Mouse (Mus musculus): ENCODE results near the gene Zbp1. TPM values are rescaled to one million over a fixed set of nuclear protein-coding genes. Genes with fewer than 3 reads are reported as not detected.

Gene Zbp1
- polyA plus RNA-seq, 1 experiment from 2014 or later: 4.9 TPM

DNA sequence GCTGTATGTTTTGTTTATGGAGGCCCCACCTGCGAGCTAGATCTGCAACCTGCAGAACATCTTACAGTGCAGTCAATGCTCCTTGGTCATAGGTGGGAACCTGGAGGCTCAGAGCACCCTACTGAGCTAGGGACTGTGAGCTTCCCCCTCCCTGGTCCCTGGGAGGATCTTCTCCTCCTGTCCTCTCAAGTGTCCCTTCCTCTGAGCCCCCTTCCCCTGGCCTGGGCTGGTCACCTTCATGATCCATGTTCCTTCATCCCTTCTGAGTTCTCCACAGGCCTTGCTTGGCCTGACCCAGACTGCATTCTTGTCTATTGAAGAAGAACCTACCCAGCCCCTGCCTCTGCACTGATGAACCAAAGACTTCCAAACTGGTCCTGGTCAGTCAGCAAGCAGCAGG, 44.2 kb downstream of the Zbp1 start:
- Histone ChIP-seq H3K9me3 (ENCODE audit: low read length) (0 out of 2 replicates have a peak, but pooled peaks cover 7% of the 10 kb centered on the region), H3K4me3 (ENCODE audit: low read depth, low read length) (no peak overlapping the region), H3K27ac (ENCODE audit: low read depth) (no peak overlapping the region), H3K9ac (replicated peaks) (no peak overlapping the region), H3K4me2 (ENCODE audit: low read depth, low read length) (no peak overlapping the region), H3K36me3 (replicated peaks; ENCODE audit: insufficient read depth, low read length) (no peaks in the 10 kb centered on the region), H3K4me1 (ENCODE audit: insufficient read depth) (peaks cover 33% of the 10 kb centered on the region), H3K27me3 (ENCODE audit: insufficient read depth, low read length) (0 out of 2 replicates have a peak, but pooled peaks cover 3% of the 10 kb centered on the region)
- DNase-seq: peak; percentile 11
- no peak for ATAC-seq
- WGBS (ENCODE audit: insufficient replicate concordance): 50% methylated on average over 1 of the region's 1 CpGs
- TF ChIP-seq CTCF (IDR thresholded peaks at IDR 0.05; ENCODE audit: low read depth) (no peak), EP300 (IDR thresholded peaks at IDR 0.05; ENCODE audit: low read depth) (no peak)

DNA sequence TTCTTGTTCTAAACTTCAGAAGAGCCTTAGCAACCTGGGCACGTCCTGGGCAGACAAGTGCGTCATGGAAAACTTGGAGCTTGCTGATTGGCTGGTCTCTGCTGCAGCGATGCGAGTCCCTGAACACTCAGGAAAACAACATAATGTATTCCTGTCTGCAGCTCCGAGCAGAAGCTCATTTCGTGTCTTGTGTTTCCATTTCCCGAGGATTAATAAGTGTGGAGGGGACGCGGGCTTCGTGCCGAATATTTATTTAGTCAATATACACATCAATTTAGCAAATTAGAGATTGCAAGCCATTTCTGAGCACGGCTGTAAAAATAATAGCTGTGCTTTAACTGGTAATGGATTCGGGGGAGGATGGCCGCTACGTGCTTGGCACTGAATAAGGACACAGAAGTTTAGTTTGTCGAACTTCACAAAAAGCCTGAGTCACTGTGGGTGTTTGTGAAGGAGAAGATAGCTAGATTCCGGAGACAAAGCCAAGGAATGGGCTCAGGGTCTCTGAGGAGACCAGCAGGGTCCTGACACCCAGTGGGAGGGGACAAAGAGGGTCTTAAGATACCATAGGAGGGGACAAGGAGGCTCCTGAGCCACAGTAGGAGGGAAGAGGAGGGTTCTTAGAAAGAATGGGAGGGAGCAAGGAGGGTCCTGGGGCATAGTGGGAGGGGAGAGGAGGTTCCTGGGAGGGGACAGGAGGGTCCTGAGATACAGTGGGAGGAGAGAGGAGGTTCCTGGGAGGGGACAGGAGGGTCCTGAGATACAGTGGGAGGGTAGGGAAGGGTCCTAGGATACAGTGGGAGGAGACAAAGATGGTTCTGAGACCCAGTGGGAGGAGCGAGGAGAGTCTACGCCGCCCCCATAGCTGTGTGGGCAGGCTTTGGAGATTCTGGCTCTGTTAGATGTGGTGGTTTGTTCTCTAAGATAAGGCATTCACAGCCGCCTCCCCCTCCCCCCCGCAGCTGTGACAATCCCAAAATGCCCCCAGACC, 44.9 kb downstream of the Zbp1 start:
- DNase-seq: peak; percentile 36
- TF ChIP-seq EP300 (IDR thresholded peaks at IDR 0.05; ENCODE audit: low read depth) (no peak), CTCF (IDR thresholded peaks at IDR 0.05; ENCODE audit: low read depth) (no peak)
- peak overlapping the region; percentile 62 for H3K4me2 ChIP-seq (ENCODE audit: low read depth, low read length)
- H3K9ac ChIP-seq (replicated peaks): peak overlapping the region; percentile 34; the same call in 1 of the 2 replicates
- peak; percentile 47 for ATAC-seq
- H3K4me3 ChIP-seq (ENCODE audit: low read depth, low read length): no peak overlapping the region
- H3K4me1 ChIP-seq (ENCODE audit: insufficient read depth): peaks cover 33% of the 10 kb centered on the region
- 14% methylated on average over 21 of the region's 22 CpGs for WGBS (ENCODE audit: insufficient replicate concordance)
- H3K27me3 ChIP-seq (ENCODE audit: insufficient read depth, low read length): 0 out of 2 replicates have a peak, but pooled peaks cover 3% of the 10 kb centered on the region
- peak overlapping the region; percentile 82 for H3K27ac ChIP-seq (ENCODE audit: low read depth)
- H3K36me3 ChIP-seq (replicated peaks; ENCODE audit: insufficient read depth, low read length): no peaks in the 10 kb centered on the region
- H3K9me3 ChIP-seq (ENCODE audit: low read length): 0 out of 2 replicates have a peak, but pooled peaks cover 7% of the 10 kb centered on the region

DNA sequence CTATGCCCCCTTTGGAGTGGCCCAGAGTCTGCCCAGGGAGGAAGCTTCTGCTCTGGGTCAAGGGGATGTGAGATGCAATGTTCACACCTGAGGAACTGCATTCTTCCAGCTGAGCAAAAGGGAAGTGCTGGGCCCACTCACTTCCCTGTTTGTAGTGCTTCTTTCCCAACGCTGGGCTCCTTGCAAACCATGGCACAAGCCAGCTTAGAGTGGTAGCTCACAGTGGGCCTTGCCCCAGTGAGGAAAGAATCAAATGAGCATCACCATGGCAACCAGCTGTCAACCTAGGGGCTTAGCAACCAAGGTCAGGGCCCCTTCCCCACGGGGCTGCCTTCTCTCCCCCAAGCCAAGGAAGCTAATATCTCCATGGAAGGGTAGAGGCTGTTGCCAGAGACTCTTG, 45.7 kb downstream of the Zbp1 start:
- H3K27ac ChIP-seq (ENCODE audit: low read depth): peak overlapping the region; percentile 82
- H3K9ac ChIP-seq (replicated peaks): no peak overlapping the region
- no peaks in the 10 kb centered on the region for H3K36me3 ChIP-seq (replicated peaks; ENCODE audit: insufficient read depth, low read length)
- H3K4me3 ChIP-seq (ENCODE audit: low read depth, low read length): no peak overlapping the region
- H3K4me2 ChIP-seq (ENCODE audit: low read depth, low read length): peak overlapping the region; percentile 62; the same call in 1 of the 2 replicates
- TF ChIP-seq EP300 (IDR thresholded peaks at IDR 0.05; ENCODE audit: low read depth) (no peak), CTCF (IDR thresholded peaks at IDR 0.05; ENCODE audit: low read depth) (no peak)
- no peak for ATAC-seq
- peak; percentile 40 for DNase-seq
- WGBS (ENCODE audit: insufficient replicate concordance): 22% methylated on average over 2 of the region's 2 CpGs
- 0 out of 2 replicates have a peak, but pooled peaks cover 7% of the 10 kb centered on the region for H3K9me3 ChIP-seq (ENCODE audit: low read length)
- peaks cover 33% of the 10 kb centered on the region for H3K4me1 ChIP-seq (ENCODE audit: insufficient read depth)
- H3K27me3 ChIP-seq (ENCODE audit: insufficient read depth, low read length): 0 out of 2 replicates have a peak, but pooled peaks cover 3% of the 10 kb centered on the region

DNA sequence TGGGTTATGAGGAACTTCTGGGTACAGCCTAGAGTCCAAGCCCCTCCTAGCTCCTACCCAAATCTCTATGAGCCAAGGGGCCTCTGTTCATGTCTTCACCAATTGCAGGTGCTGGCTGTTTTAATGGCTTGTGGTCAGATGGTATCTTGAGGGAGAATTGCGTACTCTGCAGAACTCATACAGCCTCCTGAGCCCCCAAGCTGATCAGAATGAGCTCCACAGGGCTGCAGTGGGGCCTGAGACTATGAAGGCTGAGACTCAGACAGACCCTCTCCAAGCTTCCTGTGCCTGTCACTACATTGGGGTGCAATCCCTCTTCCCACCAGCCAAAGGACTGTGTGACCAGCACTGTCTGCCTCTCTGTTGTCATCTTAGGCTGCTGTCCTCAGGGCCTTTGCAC, 46.3 kb downstream of the Zbp1 start:
- H3K27ac ChIP-seq (ENCODE audit: low read depth): no peak overlapping the region

DNA sequence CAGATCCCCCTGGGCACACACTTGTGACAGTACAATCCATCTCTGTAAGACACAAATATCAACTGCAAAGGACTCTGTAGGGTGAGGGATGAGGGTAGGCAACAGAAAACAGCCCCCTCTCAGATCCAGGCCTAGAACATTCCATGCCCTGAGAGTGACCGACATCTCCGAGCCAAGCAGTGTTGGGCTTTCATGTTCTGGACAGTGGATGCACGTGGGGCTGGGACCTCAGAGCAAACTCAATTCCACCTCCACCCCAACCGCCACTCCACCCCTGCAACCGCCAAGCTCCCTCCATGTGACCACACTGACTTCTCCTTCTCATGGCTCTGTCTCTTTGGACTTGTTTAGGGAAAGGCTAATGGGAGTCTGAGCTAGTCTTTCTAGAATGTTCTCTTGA, 46.8 kb downstream of the Zbp1 start:
- ATAC-seq (no peak), DNase-seq (peak; percentile 20)
- 0 out of 2 replicates have a peak, but pooled peaks cover 3% of the 10 kb centered on the region for H3K27me3 ChIP-seq (ENCODE audit: insufficient read depth, low read length)
- no peak overlapping the region for H3K9ac ChIP-seq (replicated peaks)
- H3K36me3 ChIP-seq (replicated peaks; ENCODE audit: insufficient read depth, low read length): no peaks in the 10 kb centered on the region
- peaks cover 33% of the 10 kb centered on the region for H3K4me1 ChIP-seq (ENCODE audit: insufficient read depth)
- WGBS (ENCODE audit: insufficient replicate concordance): 47% methylated on average over 5 of the region's 5 CpGs
- TF ChIP-seq CTCF (IDR thresholded peaks at IDR 0.05; ENCODE audit: low read depth) (no peak), EP300 (IDR thresholded peaks at IDR 0.05; ENCODE audit: low read depth) (no peak)
- no peak overlapping the region for H3K4me2 ChIP-seq (ENCODE audit: low read depth, low read length)
- H3K4me3 ChIP-seq (ENCODE audit: low read depth, low read length): no peak overlapping the region
- 0 out of 2 replicates have a peak, but pooled peaks cover 7% of the 10 kb centered on the region for H3K9me3 ChIP-seq (ENCODE audit: low read length)
- H3K27ac ChIP-seq (ENCODE audit: low read depth): no peak overlapping the region

More for the DNA sequence above, 46.3 kb downstream of the Zbp1 start:
- Histone ChIP-seq H3K36me3 (replicated peaks; ENCODE audit: insufficient read depth, low read length) (no peaks in the 10 kb centered on the region), H3K9me3 (ENCODE audit: low read length) (0 out of 2 replicates have a peak, but pooled peaks cover 7% of the 10 kb centered on the region), H3K9ac (replicated peaks) (no peak overlapping the region), H3K4me3 (ENCODE audit: low read depth, low read length) (no peak overlapping the region), H3K27me3 (ENCODE audit: insufficient read depth, low read length) (0 out of 2 replicates have a peak, but pooled peaks cover 3% of the 10 kb centered on the region), H3K4me1 (ENCODE audit: insufficient read depth) (peaks cover 33% of the 10 kb centered on the region), H3K4me2 (ENCODE audit: low read depth, low read length) (no peak overlapping the region)
- WGBS (ENCODE audit: insufficient replicate concordance): 42% methylated on average over 1 of the region's 1 CpGs
- no peak for ATAC-seq
- TF ChIP-seq CTCF (IDR thresholded peaks at IDR 0.05; ENCODE audit: low read depth) (no peak), EP300 (IDR thresholded peaks at IDR 0.05; ENCODE audit: low read depth) (no peak)
- DNase-seq: no peak

DNA sequence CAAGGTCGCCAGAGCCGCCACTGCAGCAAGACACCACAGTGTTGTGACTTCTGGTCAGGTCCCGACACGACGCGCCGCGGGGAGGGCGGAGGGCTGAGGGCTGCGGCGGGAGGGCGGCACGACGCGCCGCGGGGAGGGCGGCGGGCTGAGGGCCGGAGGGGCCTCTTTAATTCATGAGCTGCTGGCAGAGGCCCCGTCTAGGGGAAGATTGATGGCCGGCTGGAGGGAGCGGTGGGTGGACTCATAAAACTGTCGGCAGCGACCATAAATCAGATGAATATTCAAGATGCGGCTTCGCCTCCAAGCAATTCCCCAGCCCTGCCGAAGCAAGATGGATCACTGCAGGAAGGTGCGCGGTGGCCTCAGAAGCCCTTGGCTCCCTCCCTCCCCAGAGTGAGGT, 47.3 kb downstream of the Zbp1 start:
- peaks cover 33% of the 10 kb centered on the region for H3K4me1 ChIP-seq (ENCODE audit: insufficient read depth)
- H3K9ac ChIP-seq (replicated peaks): no peak overlapping the region
- H3K36me3 ChIP-seq (replicated peaks; ENCODE audit: insufficient read depth, low read length): no peaks in the 10 kb centered on the region
- peak overlapping the region; percentile 45; the same call in 1 of the 2 replicates for H3K4me2 ChIP-seq (ENCODE audit: low read depth, low read length)
- H3K27ac ChIP-seq (ENCODE audit: low read depth): no peak overlapping the region
- H3K4me3 ChIP-seq (ENCODE audit: low read depth, low read length): 0 out of 2 replicates have a peak overlapping the region, but pooled peaks have one; percentile 10
- 0 out of 2 replicates have a peak, but pooled peaks cover 7% of the 10 kb centered on the region for H3K9me3 ChIP-seq (ENCODE audit: low read length)
- DNase-seq (peak; percentile 37), ATAC-seq (no peak)
- 0 out of 2 replicates have a peak, but pooled peaks cover 3% of the 10 kb centered on the region for H3K27me3 ChIP-seq (ENCODE audit: insufficient read depth, low read length)
- 8% methylated on average over 30 of the region's 30 CpGs for WGBS (ENCODE audit: insufficient replicate concordance)
- TF ChIP-seq CTCF (IDR thresholded peaks at IDR 0.05; ENCODE audit: low read depth) (no peak), EP300 (IDR thresholded peaks at IDR 0.05; ENCODE audit: low read depth) (no peak)

Measured in liver, postnatal 0 days (tissue).